Mouse (Mus musculus): Measurements from ENCODE around the gene Tpp1.
"Not testable (repeated sequence)": the region's sequence is repeated elsewhere in the genome, so short reads cannot be mapped to it uniquely, and the experiment has no call there.

Gene Tpp1

GRCm38 (mm10) chr7:105761813-105762484 is 9.9 kb upstream of the Tpp1 start:
- DNase-seq: no peak

GRCm38 (mm10) chr7:105753281-105753680 is 1.2 kb upstream of the Tpp1 start:
- peak; percentile 9 for DNase-seq

- DNase-seq: peak; percentile 12
Observed at GRCm38 (mm10) chr7:105752716-105753115, 681 bp upstream of the Tpp1 start.

GRCm38 (mm10) chr7:105747776-105748175 is 4.3 kb downstream of the Tpp1 start:
- DNase-seq: no peak

- peak; percentile 93 for DNase-seq
Observed at GRCm38 (mm10) chr7:105743926-105744590, 8.0 kb downstream of the Tpp1 start, which contains the start of gene Taf10. Gene Taf10, minus strand, starts transcription at chr7:105744361.

GRCm38 (mm10) chr7:105743246-105743925 is 8.6 kb downstream of the Tpp1 start:
- not testable (repeated sequence) for DNase-seq

GRCm38 (mm10) chr7:105742539-105743215 is 9.4 kb downstream of the Tpp1 start:
- DNase-seq: not testable (repeated sequence)

- no peak for DNase-seq
Observed at GRCm38 (mm10) chr7:105741978-105742377, 10.1 kb downstream of the Tpp1 start.

GRCm38 (mm10) chr7:105740851-105741250 is 11.2 kb downstream of the Tpp1 start:
- no peak for DNase-seq

GRCm38 (mm10) chr7:105740089-105740795 is 11.8 kb downstream of the Tpp1 start:
- DNase-seq: no peak

GRCm38 (mm10) chr7:105738948-105739347 is 13.1 kb downstream of the Tpp1 start:
- DNase-seq: peak; percentile 87

GRCm38 (mm10) chr7:105738286-105738685 is 13.7 kb downstream of the Tpp1 start:
- DNase-seq: no peak

- no peak for DNase-seq
Observed at GRCm38 (mm10) chr7:105737648-105738047, 14.4 kb downstream of the Tpp1 start.

GRCm38 (mm10) chr7:105736911-105737521 is 15.0 kb downstream of the Tpp1 start, which contains the start of gene Rrp8:
Gene Rrp8, minus strand, starts transcription at chr7:105737385.
- DNase-seq: peak; percentile 64

GRCm38 (mm10) chr7:105736264-105736901 is 15.7 kb downstream of the Tpp1 start, which contains the start of gene Ilk:
Gene Ilk, plus strand, starts transcription at chr7:105736592.
- peak; percentile 96 for DNase-seq

- not testable (repeated sequence) for DNase-seq
Observed at GRCm38 (mm10) chr7:105735464-105735863, 16.6 kb downstream of the Tpp1 start.

- DNase-seq: no peak
Observed at GRCm38 (mm10) chr7:105734826-105735225, 17.2 kb downstream of the Tpp1 start.

- DNase-seq: no peak
Observed at GRCm38 (mm10) chr7:105733836-105734235, 18.2 kb downstream of the Tpp1 start.

GRCm38 (mm10) chr7:105728701-105729428 is 23.2 kb downstream of the Tpp1 start:
- no peak for DNase-seq

GRCm38 (mm10) chr7:105726980-105727325 is 25.1 kb downstream of the Tpp1 start:
- no peak for DNase-seq
